Mouse (Mus musculus): ENCODE measurements around the gene Eno3. TPM values are rescaled to one million over a fixed set of nuclear protein-coding genes. Genes with fewer than 3 reads are reported as not detected.

Eno3 gene
- polyA plus RNA-seq, 1 experiment, result 30.9 TPM

GRCm38 (mm10) chr11:70701221-70701955, 44.4 kb downstream of the Eno3 start:
- Histone ChIP-seq H3K4me1 (ENCODE audit: control insufficient read depth, insufficient read depth, low read length) (peaks cover 9% of the 10 kb centered on the region; the same call in 1 of the 2 replicates), H3K27me3 (replicated peaks; ENCODE audit: control insufficient read depth, insufficient read depth, low read length) (no peaks in the 10 kb centered on the region), H3K36me3 (ENCODE audit: control insufficient read depth, insufficient read depth, low read length) (peaks cover 3% of the 10 kb centered on the region), H3K27ac (ENCODE audit: insufficient read depth, low read depth, low read length) (peak overlapping the region; percentile 63), H3K4me3 (ENCODE audit: insufficient read depth, low read depth, low read length) (peak overlapping the region; percentile 70)
- 4% methylated on average over 10 of the region's 10 CpGs for WGBS
- no peak for TF ChIP-seq CTCF (conservative IDR thresholded peaks at IDR 0.05; ENCODE audit: insufficient read depth, insufficient read length, low read depth, low read length)
- TF ChIP-seq POLR2A (IDR thresholded peaks at IDR 0.05; ENCODE audit: low read depth, low read length), result no peak
- no peak for DNase-seq

- H3K4me3 ChIP-seq (ENCODE audit: insufficient read depth, low read depth, low read length), result no peak overlapping the region
- TF ChIP-seq CTCF (conservative IDR thresholded peaks at IDR 0.05; ENCODE audit: insufficient read depth, insufficient read length, low read depth, low read length) (no peak), POLR2A (IDR thresholded peaks at IDR 0.05; ENCODE audit: low read depth, low read length) (no peak)
- WGBS, result 67% methylated on average over 6 of the region's 6 CpGs
- no peaks in the 10 kb centered on the region for H3K27me3 ChIP-seq (replicated peaks; ENCODE audit: control insufficient read depth, insufficient read depth, low read length)
- DNase-seq, result no peak
- peaks cover 9% of the 10 kb centered on the region; the same call in 1 of the 2 replicates for H3K4me1 ChIP-seq (ENCODE audit: control insufficient read depth, insufficient read depth, low read length)
- peaks cover 6% of the 10 kb centered on the region for H3K36me3 ChIP-seq (ENCODE audit: control insufficient read depth, insufficient read depth, low read length)
- 0 out of 2 replicates have a peak overlapping the region, but pooled peaks have one; percentile 11 for H3K27ac ChIP-seq (ENCODE audit: insufficient read depth, low read depth, low read length)
These were observed 45.2 kb downstream of the Eno3 start for GRCm38 (mm10) chr11:70701984-70702733.

GRCm38 (mm10) chr11:70702781-70703180, 45.8 kb downstream of the Eno3 start:
- DNase-seq, result no peak
- 37% methylated on average over 6 of the region's 6 CpGs for WGBS

GRCm38 (mm10) chr11:70706127-70706526, 49.1 kb downstream of the Eno3 start:
- Histone ChIP-seq H3K27ac (ENCODE audit: insufficient read depth, low read depth, low read length) (no peak overlapping the region), H3K27me3 (replicated peaks; ENCODE audit: control insufficient read depth, insufficient read depth, low read length) (no peaks in the 10 kb centered on the region), H3K36me3 (ENCODE audit: control insufficient read depth, insufficient read depth, low read length) (peaks cover 8% of the 10 kb centered on the region), H3K4me3 (ENCODE audit: insufficient read depth, low read depth, low read length) (no peak overlapping the region), H3K4me1 (ENCODE audit: control insufficient read depth, insufficient read depth, low read length) (peaks cover 7% of the 10 kb centered on the region; the same call in 1 of the 2 replicates)
- 64% methylated on average over 3 of the region's 3 CpGs for WGBS
- no peak for DNase-seq
- TF ChIP-seq CTCF (conservative IDR thresholded peaks at IDR 0.05; ENCODE audit: insufficient read depth, insufficient read length, low read depth, low read length) (no peak), POLR2A (IDR thresholded peaks at IDR 0.05; ENCODE audit: low read depth, low read length) (no peak)

More at GRCm38 (mm10) chr11:70702781-70703180, 45.8 kb downstream of the Eno3 start:
- H3K4me3 ChIP-seq (ENCODE audit: insufficient read depth, low read depth, low read length), result no peak overlapping the region
- H3K27ac ChIP-seq (ENCODE audit: insufficient read depth, low read depth, low read length), result no peak overlapping the region
- H3K27me3 ChIP-seq (replicated peaks; ENCODE audit: control insufficient read depth, insufficient read depth, low read length), result no peaks in the 10 kb centered on the region
- TF ChIP-seq CTCF (conservative IDR thresholded peaks at IDR 0.05; ENCODE audit: insufficient read depth, insufficient read length, low read depth, low read length), result no peak
- no peak for TF ChIP-seq POLR2A (IDR thresholded peaks at IDR 0.05; ENCODE audit: low read depth, low read length)
- peaks cover 9% of the 10 kb centered on the region; the same call in 1 of the 2 replicates for H3K4me1 ChIP-seq (ENCODE audit: control insufficient read depth, insufficient read depth, low read length)
- peaks cover 6% of the 10 kb centered on the region for H3K36me3 ChIP-seq (ENCODE audit: control insufficient read depth, insufficient read depth, low read length)

GRCm38 (mm10) chr11:70711026-70711425, 54.0 kb downstream of the Eno3 start:
- no peak for DNase-seq
- no peaks in the 10 kb centered on the region for H3K27me3 ChIP-seq (replicated peaks; ENCODE audit: control insufficient read depth, insufficient read depth, low read length)
- H3K27ac ChIP-seq (ENCODE audit: insufficient read depth, low read depth, low read length), result no peak overlapping the region
- 90% methylated on average over 10 of the region's 10 CpGs for WGBS
- H3K4me3 ChIP-seq (ENCODE audit: insufficient read depth, low read depth, low read length), result no peak overlapping the region
- H3K36me3 ChIP-seq (ENCODE audit: control insufficient read depth, insufficient read depth, low read length), result peaks cover 5% of the 10 kb centered on the region
- H3K4me1 ChIP-seq (ENCODE audit: control insufficient read depth, insufficient read depth, low read length), result no peaks in the 10 kb centered on the region
- no peak for TF ChIP-seq CTCF (conservative IDR thresholded peaks at IDR 0.05; ENCODE audit: insufficient read depth, insufficient read length, low read depth, low read length)

Other genes with a start within 250 kb of the Eno3 start
- 12.4 and 12.9 TPM in 2 replicates for gene Pelp1, start 247.2 kb upstream of the Eno3 start, polyA plus RNA-seq (2012; rRNA removed)
- gene Arrb2, start 224.6 kb upstream of the Eno3 start, polyA plus RNA-seq (2012; rRNA removed), result 30.2 and 33.7 TPM in 2 replicates
- 27.0 and 27.9 TPM in 2 replicates for gene Med11, start 205.3 kb upstream of the Eno3 start, polyA plus RNA-seq (2012; rRNA removed)
- 11.6 and 12.4 TPM in 2 replicates for gene Zmynd15, start 197.8 kb upstream of the Eno3 start, polyA plus RNA-seq (2012; rRNA removed)
- 99.3 and 103 TPM in 2 replicates for gene Cxcl16, start 197.2 kb upstream of the Eno3 start, polyA plus RNA-seq (2012; rRNA removed)
- gene Tm4sf5, start 152.0 kb upstream of the Eno3 start, polyA plus RNA-seq (2012; rRNA removed), result 0.31 TPM in 1 of 2 replicates, not detected in the other
- gene Vmo1, start 142.6 kb upstream of the Eno3 start, polyA plus RNA-seq (2012; rRNA removed), result 0.15 TPM in 1 of 2 replicates, not detected in the other
- gene Gltpd2, start 138.0 kb upstream of the Eno3 start, polyA plus RNA-seq (2012; rRNA removed), result 2.8 and 3.3 TPM in 2 replicates
- 335 and 398 TPM in 2 replicates for gene Psmb6, start 131.8 kb upstream of the Eno3 start, polyA plus RNA-seq (2012; rRNA removed)
- not detected in 2 replicates for gene Gm40193, start 124.3 kb upstream of the Eno3 start, polyA plus RNA-seq (2012; rRNA removed)
- 16.6 and 18.0 TPM in 2 replicates for gene Pld2, start 117.1 kb upstream of the Eno3 start, polyA plus RNA-seq (2012; rRNA removed)
- gene Mink1, start 94.3 kb upstream of the Eno3 start, polyA plus RNA-seq (2012; rRNA removed), result 73.1 and 91.8 TPM in 2 replicates
- gene 4930544D05Rik, start 41.4 kb upstream of the Eno3 start, polyA plus RNA-seq (2012; rRNA removed), result 0.29 TPM in 1 of 2 replicates, not detected in the other
- gene Chrne, start 38.0 kb upstream of the Eno3 start, polyA plus RNA-seq (2012; rRNA removed), result 0.86 and 1.0 TPM in 2 replicates
- 0.03 TPM in 1 of 2 replicates, not detected in the other for gene Gp1ba, start 18.1 kb upstream of the Eno3 start, polyA plus RNA-seq (2012; rRNA removed)
- 118 and 123 TPM in 2 replicates for gene Rnf167, start 10.0 kb upstream of the Eno3 start, polyA plus RNA-seq (2012; rRNA removed)
- gene Slc25a11, start 9.7 kb upstream of the Eno3 start, polyA plus RNA-seq (2012; rRNA removed), result 281 and 284 TPM in 2 replicates
- gene Pfn1, start 2.6 kb upstream of the Eno3 start, polyA plus RNA-seq (2012; rRNA removed), result 686 and 750 TPM in 2 replicates
- 44.6 and 59.8 TPM in 2 replicates for gene Spag7, start 12.2 kb downstream of the Eno3 start, polyA plus RNA-seq (2012; rRNA removed)
- gene Camta2, start 30.9 kb downstream of the Eno3 start, polyA plus RNA-seq (2012; rRNA removed), result 23.6 and 28.7 TPM in 2 replicates
- gene Inca1, start 43.0 kb downstream of the Eno3 start, polyA plus RNA-seq (2012; rRNA removed), result 5.3 and 5.4 TPM in 2 replicates
- 91.0 and 94.9 TPM in 2 replicates for gene Kif1c, start 43.3 kb downstream of the Eno3 start, polyA plus RNA-seq (2012; rRNA removed)
- 1.7 and 2.4 TPM in 2 replicates for gene Zfp3, start 107.0 kb downstream of the Eno3 start, polyA plus RNA-seq (2012; rRNA removed)
- 1.7 and 2.4 TPM in 2 replicates for gene Scimp, start 155.4 kb downstream of the Eno3 start, polyA plus RNA-seq (2012; rRNA removed)
- gene Rabep1, start 187.6 kb downstream of the Eno3 start, polyA plus RNA-seq (2012; rRNA removed), result 3.7 and 4.7 TPM in 2 replicates